Mouse (Mus musculus) spleen, adult 2 months (tissue): Measurements from ENCODE around the gene Gm26657. TPM values are rescaled to one million over a fixed set of nuclear protein-coding genes. Genes with fewer than 3 reads are reported as not detected.

ENCODE experiments used
- DNase-seq, 2 experiments: peaks; one replicate each; pipeline versions ENCODE4 v3.0.0 to v3.0.0-alpha.2; 2012 to 2021; ENCODE audit warnings: low spot score in 2 of 2, low read depth in 1 of 2
- H3K27ac ChIP-seq: fragments of 200-500 bp; 2 replicates; pipeline ENCODE4 v1.5.1; 2012; ENCODE audit warnings: low read length, inconsistent platforms; ENCODE audit not compliant: insufficient read depth
- H3K27me3 ChIP-seq: fragments of 200-500 bp; 2 replicates; pipeline ENCODE4 v1.6.1; 2012; ENCODE audit warnings: mild to moderate bottlenecking, moderate library complexity, low read length, inconsistent platforms; ENCODE audit not compliant: control insufficient read depth, insufficient read depth
- H3K36me3 ChIP-seq: fragments of 200-500 bp; 2 replicates; pipeline ENCODE4 v1.6.1; 2012; ENCODE audit warnings: mild to moderate bottlenecking, low read length, inconsistent platforms; ENCODE audit not compliant: control insufficient read depth, insufficient read depth
- H3K4me1 ChIP-seq: fragments of 200-500 bp; 2 replicates; pipeline ENCODE4 v1.6.1; 2011; ENCODE audit warnings: inconsistent platforms; ENCODE audit not compliant: control insufficient read depth, insufficient read depth, insufficient read length
- H3K4me3 ChIP-seq: fragments of 200-500 bp; 2 replicates; pipeline ENCODE4 v1.5.1; 2011; ENCODE audit warnings: mild to moderate bottlenecking, inconsistent platforms; ENCODE audit not compliant: insufficient read depth, insufficient read length; ENCODE audit errors: extremely low read depth
- CTCF ChIP-seq: fragments of 200-500 bp; IDR thresholded peaks from 2 replicates; pipeline ENCODE4 v1.5.1; 2011; ENCODE audit warnings: mild to moderate bottlenecking, inconsistent platforms; ENCODE audit not compliant: insufficient read depth, insufficient read length, insufficient replicate concordance; ENCODE audit errors: extremely low read depth
- POLR2A ChIP-seq: fragments of 200-500 bp; IDR thresholded peaks from 2 replicates; pipeline ENCODE4 v1.6.1; 2011; ENCODE audit warnings: low read depth, low read length, inconsistent platforms
- WGBS: fragments of 180-500 bp; shearing (Covaris S2); methylation state at CpG from one replicate; pipeline ENCODE4 v1.1.7; 2018; 5-methylcytosine and 5-hydroxymethylcytosine counted together
- polyA plus RNA-seq: library from polyadenylated mRNA; depleted of rRNA; stranded (reverse); fragments of >200 nt; gene quantifications from 2 replicates; pipeline ENCODE4 v1.2.3, GENCODE M21; 2012; rRNA removed

Gm26657 gene
- polyA plus RNA-seq: not detected in 2 replicates

DNA sequence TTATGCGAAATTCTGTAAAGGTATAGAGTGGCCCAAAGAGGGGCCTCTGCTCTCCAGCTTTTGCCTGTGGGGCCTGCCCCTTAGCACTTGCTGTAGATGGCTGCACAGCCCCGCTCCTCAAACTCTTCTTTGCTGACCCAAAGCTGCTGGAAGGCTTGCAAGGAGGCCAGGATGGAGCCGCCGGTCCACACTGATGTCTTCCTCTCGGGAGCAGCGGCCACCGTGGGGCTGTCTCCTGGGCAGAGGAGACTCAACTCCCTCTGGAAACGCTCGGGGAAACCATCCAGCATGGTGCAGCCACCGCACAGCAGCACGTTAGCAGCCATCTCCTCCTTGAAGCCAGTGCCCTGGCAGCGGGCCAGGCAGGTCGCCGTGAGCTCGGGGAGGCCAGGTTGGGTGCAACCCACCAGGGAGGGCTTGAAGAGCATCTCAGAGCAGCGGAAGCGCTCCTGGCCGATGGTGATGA, at the start of gene Gm26657:
Gene Gm26657 (plus strand): TSS at position 51 of the 466 bp plus-strand sequence.
- no peaks in the 10 kb centered on the region for H3K4me1 ChIP-seq
- H3K27me3 ChIP-seq: no peaks in the 10 kb centered on the region
- H3K4me3 ChIP-seq: no peak within 1 kb of the TSS
- no peak within 1 kb of the TSS for H3K27ac ChIP-seq
- no peaks in the 10 kb centered on the region for H3K36me3 ChIP-seq
- TF ChIP-seq POLR2A (no peak), CTCF (no peak)
- no peak for DNase-seq
- 91% methylated on average over 18 of the region's 18 CpGs for WGBS

DNA sequence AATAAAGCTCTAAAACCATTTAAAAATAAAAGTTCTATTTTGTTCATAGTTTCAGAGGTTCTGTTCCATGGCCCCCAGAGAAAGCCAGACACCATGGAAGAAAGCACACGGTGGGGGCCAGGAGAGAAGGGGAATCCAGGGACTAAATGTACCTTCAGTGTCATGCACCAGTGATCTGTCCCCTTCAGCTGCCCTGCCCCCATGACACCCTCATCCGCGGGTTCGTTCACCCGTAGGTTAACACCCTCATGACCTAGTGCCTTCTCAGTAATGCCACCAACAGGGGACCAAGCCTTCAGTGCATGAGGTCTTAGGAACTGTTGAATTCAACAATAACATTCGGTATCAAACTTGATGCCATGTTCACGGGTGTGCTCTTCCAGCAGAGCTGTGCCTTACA, 43.5 kb upstream of the Gm26657 start:
- TF ChIP-seq POLR2A (no peak), CTCF (no peak)
- DNase-seq: no peak
- WGBS: 83% methylated on average over 7 of the region's 7 CpGs
- Histone ChIP-seq H3K4me1 (no peaks in the 10 kb centered on the region), H3K27me3 (no peaks in the 10 kb centered on the region), H3K27ac (no peak overlapping the region), H3K4me3 (no peak overlapping the region), H3K36me3 (no peaks in the 10 kb centered on the region)

DNA sequence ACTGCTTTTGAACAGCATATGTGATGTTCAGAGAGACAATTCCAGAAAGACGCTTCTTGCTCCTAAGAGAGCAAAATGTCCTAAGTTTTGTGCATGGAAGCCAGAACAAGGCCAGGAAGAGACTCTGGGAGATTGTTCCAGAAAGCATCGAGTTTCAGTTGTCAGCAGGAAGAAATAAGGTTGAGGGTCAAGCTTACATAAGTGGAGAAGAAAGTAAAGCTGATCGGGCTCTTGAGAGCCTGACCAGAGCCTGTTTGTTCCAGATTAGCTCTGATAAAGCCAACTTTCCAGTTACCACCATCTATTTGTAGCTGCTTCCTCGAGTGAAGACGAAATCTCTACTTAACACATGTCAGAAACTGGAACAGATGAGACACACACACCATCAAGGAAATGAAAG, 41.2 kb upstream of the Gm26657 start:
- DNase-seq: no peak
- 47% methylated on average over 5 of the region's 5 CpGs for WGBS
- no peaks in the 10 kb centered on the region for H3K27me3 ChIP-seq
- no peak overlapping the region for H3K27ac ChIP-seq
- no peaks in the 10 kb centered on the region for H3K4me1 ChIP-seq
- no peaks in the 10 kb centered on the region for H3K36me3 ChIP-seq
- H3K4me3 ChIP-seq: no peak overlapping the region
- TF ChIP-seq POLR2A (no peak), CTCF (no peak)

DNA sequence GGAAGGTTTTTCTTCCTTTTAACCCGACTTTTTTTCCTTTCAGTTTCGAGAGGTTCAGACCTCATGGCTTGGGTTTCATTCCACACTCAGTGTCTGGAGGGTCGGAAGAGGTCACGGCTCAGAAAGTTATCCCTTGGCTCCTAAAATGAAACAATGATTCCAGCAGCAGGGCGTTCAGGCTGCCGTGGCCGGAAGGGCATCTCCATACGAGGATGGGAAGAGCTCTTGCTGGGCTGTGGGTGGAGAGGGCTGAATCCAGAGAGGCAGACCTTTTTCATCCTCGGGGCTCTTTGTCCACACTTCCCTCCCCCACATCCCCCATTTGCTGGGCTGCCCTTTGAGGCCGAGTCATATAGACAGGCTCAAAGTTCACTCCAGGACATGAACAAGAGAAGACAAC, 37.6 kb upstream of the Gm26657 start:
- no peak for TF ChIP-seq POLR2A
- no peak for TF ChIP-seq CTCF
- Histone ChIP-seq H3K4me1 (no peaks in the 10 kb centered on the region), H3K4me3 (no peak overlapping the region)

DNA sequence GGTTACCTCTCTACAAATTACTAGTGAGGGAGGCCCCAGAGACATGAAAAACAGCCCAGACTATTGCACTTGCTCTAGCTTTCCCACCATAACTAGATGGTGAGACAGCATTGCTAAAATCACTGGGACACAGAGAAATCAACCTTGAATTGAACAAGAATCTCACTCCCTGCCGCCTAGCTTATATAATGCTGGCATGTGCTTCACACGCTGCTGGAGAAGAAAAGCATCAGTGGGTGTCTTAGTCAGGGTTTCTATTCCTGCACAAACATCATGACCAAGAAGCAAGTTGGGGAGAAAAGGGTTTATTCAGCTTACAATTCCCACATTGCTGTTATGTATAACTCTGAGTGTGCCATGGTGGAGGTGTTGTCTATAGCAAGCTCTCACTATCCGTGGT, 26.7 kb upstream of the Gm26657 start:
- H3K27ac ChIP-seq: no peak overlapping the region
- 84% methylated on average over 3 of the region's 3 CpGs for WGBS
- no peaks in the 10 kb centered on the region for H3K36me3 ChIP-seq
- H3K4me3 ChIP-seq: no peak overlapping the region
- no peaks in the 10 kb centered on the region for H3K4me1 ChIP-seq
- TF ChIP-seq CTCF: no peak
- no peak for TF ChIP-seq POLR2A
- DNase-seq: no peak
- H3K27me3 ChIP-seq: no peaks in the 10 kb centered on the region

More for the DNA sequence above, 37.6 kb upstream of the Gm26657 start:
- DNase-seq: no peak
- WGBS: 52% methylated on average over 10 of the region's 10 CpGs
- no peaks in the 10 kb centered on the region for H3K27me3 ChIP-seq
- H3K36me3 ChIP-seq: no peaks in the 10 kb centered on the region
- no peak overlapping the region for H3K27ac ChIP-seq

DNA sequence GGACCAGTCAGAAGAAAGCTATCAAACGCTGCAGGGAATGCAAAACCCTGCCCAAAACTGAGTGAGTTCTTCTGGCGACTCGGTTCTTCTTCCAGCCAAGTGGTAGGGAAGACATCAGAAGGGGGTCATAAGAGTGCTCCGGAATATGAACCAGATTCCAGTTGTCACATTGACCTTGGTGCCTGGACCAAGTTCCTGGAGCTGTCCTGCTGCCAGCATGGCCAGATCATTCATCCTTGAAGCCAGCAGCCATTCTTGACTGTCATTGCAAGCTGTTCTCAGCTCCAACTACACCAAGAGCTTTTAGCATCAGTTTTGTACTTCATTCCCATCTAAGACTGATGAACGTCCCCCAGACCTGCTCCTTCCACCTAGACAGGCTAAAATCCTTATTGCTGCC, 23.1 kb upstream of the Gm26657 start:
- Histone ChIP-seq H3K36me3 (no peaks in the 10 kb centered on the region), H3K4me1 (no peaks in the 10 kb centered on the region), H3K4me3 (no peak overlapping the region), H3K27me3 (no peaks in the 10 kb centered on the region), H3K27ac (no peak overlapping the region)
- WGBS: 63% methylated on average over 5 of the region's 5 CpGs
- no peak for DNase-seq
- TF ChIP-seq CTCF: no peak
- no peak for TF ChIP-seq POLR2A

DNA sequence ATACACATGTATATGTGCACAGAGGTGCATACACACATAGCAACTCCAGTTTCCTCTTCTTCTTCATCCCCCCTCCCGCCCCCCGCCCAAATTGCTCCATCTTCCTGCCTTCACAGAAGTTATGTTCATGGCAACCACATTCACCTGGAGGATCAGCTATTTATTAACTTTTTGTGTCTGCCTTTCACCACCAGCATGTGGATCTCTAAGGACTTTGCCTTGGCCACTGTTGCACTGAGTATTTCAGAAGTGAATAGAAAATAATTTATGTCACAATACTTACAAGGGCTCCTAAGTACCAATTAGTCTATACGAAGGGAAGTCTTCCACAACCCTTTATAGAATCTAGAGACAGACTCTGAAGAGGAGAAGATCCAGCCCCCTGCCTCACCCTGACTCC, 21.9 kb upstream of the Gm26657 start:
- TF ChIP-seq POLR2A (no peak), CTCF (no peak)
- DNase-seq: no peak
- no peak overlapping the region for H3K4me3 ChIP-seq
- 83% methylated on average over 3 of the region's 3 CpGs for WGBS
- no peaks in the 10 kb centered on the region for H3K27me3 ChIP-seq
- no peaks in the 10 kb centered on the region for H3K4me1 ChIP-seq
- H3K27ac ChIP-seq: no peak overlapping the region
- no peaks in the 10 kb centered on the region for H3K36me3 ChIP-seq
